Mouse (Mus musculus): ENCODE measurements around the gene Plekhf1. TPM values are rescaled to one million over a fixed set of nuclear protein-coding genes. Genes with fewer than 3 reads are reported as not detected.

Plekhf1 gene
- total RNA-seq, 2 experiments from 2014 or later = 4.7 to 6.4 TPM

DNA sequence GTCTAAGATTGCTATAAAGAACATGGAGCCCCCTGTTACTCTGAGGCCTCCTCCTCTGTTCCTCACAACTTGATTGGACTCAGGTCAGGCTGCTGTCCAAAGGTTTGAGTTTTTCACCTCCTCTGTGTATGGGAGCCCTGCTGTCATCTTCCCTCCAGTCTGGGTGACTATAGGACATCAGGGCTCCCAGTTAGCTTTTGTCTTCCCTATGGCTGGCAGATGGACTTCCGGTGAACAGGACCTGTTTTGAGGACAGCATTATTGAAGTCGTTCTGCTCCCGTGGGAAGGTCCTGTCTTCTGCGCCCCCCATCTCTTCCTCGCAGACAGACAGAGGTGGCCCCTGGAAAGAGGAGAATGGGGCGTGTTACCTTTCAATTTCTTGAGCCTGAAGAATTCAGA, 43.0 kb downstream of the Plekhf1 start:
- DNase-seq = no peak

DNA sequence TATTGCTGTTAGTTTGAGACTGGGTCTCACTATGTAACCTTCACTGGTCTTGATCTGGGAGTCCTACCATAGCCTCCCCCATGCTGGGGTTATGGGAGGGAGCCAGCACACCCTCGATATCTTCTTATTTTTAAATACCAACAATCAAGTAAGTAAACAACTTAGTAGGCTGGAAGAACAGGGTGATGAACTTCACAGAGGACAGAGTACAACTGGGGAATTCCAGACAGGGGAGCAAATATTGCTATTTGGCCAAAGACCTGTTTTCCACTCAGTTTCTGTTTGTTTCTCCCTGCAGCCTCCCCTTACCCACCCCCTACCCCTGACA, 43.4 kb downstream of the Plekhf1 start:
- DNase-seq = no peak

DNA sequence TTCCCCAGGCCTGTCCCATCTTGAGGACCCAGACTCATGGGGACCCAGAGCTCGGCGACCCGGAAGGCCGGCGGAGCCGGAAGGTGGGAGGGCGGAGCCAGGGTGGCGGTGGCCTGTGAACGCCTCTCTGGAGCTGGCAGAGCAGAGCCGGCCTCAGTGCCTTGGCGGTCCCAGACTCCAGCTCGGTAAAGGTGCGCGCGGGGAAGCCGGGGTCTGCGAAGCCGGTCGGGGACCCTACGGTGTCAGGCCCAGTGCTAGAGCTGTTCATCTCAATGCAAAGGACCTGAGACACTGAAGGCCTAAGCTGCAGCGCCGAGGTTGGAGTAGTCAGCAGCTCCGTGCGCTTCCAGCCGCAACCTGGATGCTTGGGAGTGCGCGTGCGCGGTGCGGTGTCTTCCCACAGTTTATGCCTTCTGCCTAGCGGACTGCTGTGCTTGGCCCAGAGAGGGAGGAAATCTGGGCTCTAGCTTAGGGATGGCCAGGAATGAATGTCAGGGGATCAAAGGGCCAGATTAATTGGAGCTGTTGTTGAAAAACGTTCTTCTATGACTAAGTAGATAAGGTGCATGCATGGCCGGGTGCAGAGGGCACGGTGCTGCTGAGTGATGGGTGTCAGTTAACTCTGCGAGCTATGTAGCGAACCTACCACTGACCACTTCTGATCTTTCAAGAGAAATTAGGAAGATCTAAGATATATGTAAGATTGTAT, 44.0 kb downstream of the Plekhf1 start:
- DNase-seq = peak; percentile 82

DNA sequence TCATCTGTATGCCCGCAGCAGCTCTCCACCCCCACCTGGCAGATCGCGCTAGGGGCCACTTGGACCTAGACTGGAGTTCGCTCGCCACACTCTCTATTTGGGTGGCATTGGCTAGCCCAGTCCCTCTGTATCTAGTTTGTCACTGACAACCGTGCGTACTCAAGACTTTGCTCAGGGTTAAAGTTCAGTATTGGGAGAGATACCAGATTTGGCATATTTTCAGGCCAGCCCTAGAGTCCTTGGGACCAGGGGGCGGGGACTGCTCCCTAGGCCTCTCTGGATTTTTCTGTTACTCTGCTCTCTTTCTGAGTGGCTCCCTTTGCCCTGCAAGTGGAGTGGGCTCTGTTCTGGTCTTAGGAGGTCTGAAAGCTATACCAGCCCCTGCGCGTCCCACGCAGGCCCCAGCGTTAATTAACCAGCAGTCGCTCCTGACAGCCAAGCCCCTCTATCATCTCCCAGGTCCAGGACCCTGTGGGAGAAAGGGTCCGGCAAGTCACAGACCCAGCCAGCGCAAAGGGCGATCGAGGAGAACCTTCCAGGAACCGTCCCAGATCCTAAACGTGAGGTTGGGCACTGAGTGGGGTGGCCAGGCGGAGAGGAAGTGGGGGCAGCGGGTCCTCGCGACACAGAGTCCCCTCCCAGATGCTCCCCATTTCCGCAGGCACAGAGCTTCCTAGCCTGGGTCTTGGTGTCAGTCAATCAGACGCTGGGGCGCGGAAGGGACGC, 44.7 kb downstream of the Plekhf1 start, which contains the start of gene 1600014C10Rik:
Gene 1600014C10Rik (plus strand): TSS at position 256 of the 726 bp plus-strand sequence.
- DNase-seq = peak; percentile 26

DNA sequence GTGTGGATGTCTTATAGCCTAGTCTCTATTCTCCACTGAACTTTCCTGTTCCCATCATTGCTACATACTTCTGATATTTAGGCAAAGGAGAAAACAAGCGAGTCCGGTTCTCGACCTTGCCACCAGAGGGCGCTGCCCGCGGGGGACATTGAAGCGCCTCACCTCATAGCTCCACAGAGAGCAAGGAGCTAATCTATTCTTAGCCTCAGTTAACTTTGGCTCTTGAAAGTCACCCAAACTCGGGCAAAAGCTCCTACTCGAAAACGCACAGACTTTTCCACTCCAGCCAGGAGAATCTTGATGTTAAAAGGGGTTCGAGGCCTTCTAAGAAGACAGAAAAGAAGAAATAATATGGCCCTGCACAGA, 45.2 kb downstream of the Plekhf1 start:
- peak; percentile 91 for DNase-seq

DNA sequence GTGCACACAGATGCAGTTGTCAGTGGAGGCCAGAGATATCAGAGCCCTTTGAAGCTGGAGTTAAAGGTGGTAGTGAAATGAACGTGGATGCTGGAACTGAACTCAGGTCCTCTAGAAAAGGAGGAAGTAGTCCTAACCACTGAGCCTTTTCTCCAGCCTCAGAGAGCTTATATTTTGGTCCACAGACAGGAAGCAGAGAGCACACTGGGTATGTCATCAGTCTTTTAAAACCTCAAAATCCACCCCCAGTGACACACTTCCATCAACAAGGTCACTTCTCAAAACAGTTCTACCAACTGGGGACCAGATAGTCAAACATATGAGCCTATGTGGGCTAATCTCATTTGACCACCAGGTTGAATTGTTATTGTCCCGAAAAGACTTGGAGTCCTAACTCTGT, 46.5 kb downstream of the Plekhf1 start:
- no peak for DNase-seq

DNA sequence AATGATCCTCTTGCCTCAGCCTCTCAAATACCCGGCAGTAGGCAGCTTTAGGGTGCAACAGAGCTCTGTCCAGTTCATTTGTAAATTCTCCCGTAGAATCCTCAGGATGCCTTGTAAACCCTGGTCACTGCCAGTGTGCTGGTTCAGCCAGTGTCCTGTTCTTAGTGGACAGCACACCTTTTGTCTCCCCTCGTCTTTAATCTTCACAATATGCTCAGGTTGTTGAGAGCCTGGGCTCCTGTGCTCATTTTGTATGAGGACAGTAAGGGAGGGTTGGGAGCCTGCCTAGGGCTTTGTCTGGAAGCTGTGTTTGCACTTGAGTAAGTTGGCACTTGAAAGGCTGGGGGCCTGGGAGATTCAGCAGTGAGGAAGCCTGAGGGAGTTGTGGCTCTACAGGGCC, 47.9 kb downstream of the Plekhf1 start:
- DNase-seq = no peak

DNA sequence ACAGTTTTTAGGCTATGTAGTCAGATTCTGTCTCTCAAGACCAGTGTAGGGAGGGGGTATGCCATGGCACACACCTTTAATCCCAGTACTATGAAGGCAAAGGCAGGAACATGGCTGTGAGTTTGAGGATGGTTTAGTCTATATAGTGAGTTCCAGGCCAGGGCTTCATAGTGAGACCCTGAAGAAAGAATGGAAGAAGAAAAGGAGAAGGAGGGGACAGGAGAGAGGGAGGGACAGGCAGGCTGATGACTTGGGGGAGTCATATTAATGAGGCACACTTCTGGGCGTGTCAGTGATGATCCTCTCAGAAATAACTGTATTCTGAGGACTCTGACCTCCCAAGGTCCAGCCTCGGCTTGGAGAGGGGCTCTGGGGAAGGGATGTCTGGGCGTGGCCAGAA, 51.8 kb downstream of the Plekhf1 start:
- no peak for DNase-seq

DNA sequence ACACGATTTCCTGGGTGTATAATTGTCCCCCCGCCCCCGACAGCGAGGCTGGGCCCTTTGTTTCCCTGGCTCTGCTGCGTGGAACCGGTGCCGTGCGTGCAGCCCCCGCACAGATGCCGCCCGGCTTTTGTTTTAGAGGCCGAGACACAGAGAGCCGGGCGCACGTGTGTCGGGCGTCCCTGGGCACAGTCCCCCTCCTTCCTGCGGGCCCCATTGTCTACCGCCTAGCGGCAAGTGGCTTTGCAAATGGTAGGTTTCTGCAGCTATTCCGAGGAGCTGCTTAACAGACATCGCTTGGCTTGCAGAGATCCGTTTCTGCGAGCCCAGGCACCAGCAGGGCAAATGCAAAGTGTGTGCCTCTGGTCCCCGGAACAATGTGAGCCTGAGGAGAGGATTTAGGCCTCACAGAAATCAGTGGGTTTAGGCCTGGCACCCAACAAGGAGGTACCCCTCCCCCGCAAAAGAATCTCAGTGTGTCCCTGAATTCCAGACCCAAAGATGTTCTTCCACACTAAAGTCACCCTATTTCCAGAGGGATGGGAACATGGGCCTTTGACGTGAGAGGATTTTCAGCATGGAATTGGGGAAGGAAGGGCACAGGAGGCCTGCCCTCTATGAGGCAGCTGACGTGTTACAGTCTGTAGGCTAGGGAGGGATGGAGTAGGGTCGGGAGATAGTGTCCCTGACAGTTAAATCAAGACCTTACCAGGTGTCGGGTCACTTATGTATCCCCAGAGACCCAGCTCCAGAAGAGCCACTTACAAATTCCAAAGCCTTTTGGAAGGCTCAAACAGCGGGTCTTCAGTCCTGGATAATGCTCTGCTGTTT, 53.3 kb downstream of the Plekhf1 start:
- DNase-seq = peak; percentile 27

DNA sequence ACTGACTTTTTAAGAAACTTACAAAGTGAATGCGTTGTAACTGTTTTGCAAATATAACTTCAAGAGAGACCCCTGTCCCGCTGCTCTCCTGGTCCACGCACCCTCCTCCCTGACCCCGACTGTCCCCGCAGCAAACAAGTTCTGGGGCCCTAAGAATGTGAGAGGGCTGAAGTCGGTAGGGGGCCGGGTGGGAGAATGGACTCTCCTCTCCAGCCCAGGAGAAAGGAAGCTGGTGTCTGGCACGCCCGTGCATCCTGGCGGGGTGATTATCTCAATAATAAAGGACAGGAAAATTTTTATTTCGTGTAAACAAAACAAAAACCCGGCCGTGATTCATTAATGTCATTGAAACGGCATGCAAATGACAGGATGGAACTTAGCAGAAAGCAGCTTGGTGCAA, 53.9 kb downstream of the Plekhf1 start:
- DNase-seq = no peak

DNA sequence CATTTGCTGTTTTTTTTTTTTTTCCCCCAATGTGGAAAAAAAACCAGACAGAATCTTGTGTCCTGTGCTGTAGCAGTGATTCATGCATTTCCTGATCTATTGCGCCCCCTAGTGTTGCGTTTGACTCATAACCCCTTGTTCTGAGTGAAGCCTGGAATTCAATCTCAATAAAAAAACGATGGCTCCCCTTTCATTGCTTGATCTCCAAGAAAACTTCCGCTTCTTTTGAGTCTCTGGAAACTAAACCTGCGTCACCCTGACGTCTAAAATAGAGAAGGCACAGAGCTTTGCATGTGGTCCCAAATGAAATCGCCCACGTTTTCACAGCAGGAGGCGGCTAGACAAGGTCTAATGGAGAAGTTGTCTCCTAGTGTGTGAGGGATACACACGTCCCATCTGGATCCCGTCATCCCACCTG, 60.1 kb downstream of the Plekhf1 start:
- peak; percentile 63 for DNase-seq

Other genes with a start within 250 kb of the Plekhf1 start
- gene Uri1, start 204.5 kb downstream of the Plekhf1 start, total RNA-seq (2021) = 10 to 100 TPM; 35.7 to 37.7 TPM
- 10 to 100 TPM; 15.9 to 16.7 TPM for gene Ccne1, start 120.5 kb downstream of the Plekhf1 start, total RNA-seq (2021)
- gene 1600014C10Rik, start 44.8 kb downstream of the Plekhf1 start, total RNA-seq (2021) = 10 to 100 TPM; 14.2 to 15.7 TPM
- gene Pop4, start 43.4 kb upstream of the Plekhf1 start, total RNA-seq (2021) = 10 to 100 TPM; 24.1 to 25.7 TPM

All from heart, postnatal 4 days (tissue).